Mouse (Mus musculus) E14TG2a.4 (cell line): ENCODE measurements around the gene Lcor.

ENCODE experiments used
- H3K27me3 ChIP-seq: 2 replicates; pipeline ENCODE4 v1.6.1; 2014; ENCODE audit warnings: low read length, control low read depth; ENCODE audit not compliant: insufficient read depth
- H3K36me3 ChIP-seq: 2 replicates; pipeline ENCODE4 v1.6.1; 2014; ENCODE audit warnings: low read length, control low read depth; ENCODE audit not compliant: insufficient read depth
- H3K4me1 ChIP-seq: replicated peaks from 2 replicates; pipeline ENCODE4 v1.6.1; 2014; ENCODE audit warnings: low read depth, low read length, control low read depth
- H3K4me3 ChIP-seq: replicated peaks from 2 replicates; pipeline ENCODE4 v1.5.1; 2014; ENCODE audit warnings: mild to moderate bottlenecking, low read length
- H3K9me3 ChIP-seq: 2 replicates; pipeline ENCODE4 v1.6.1; 2014; ENCODE audit warnings: low read length, control low read depth
- CTCF ChIP-seq: conservative IDR thresholded peaks from 2 replicates; pipeline ENCODE4 v1.5.1; 2014; ENCODE audit warnings: low read length
- NANOG ChIP-seq: IDR thresholded peaks from 2 replicates; pipeline ENCODE4 v1.6.1; 2014; ENCODE audit warnings: borderline replicate concordance, low read length, mixed read lengths
- POU5F1 ChIP-seq: IDR thresholded peaks from 2 replicates; pipeline ENCODE4 v1.6.1; 2014; ENCODE audit warnings: low read length, borderline replicate concordance

The Lcor gene

GRCm38 (mm10) chr19:41445013-41445610, 37.3 kb upstream of the Lcor start:
- H3K4me3 ChIP-seq: peak overlapping the region; percentile 76
- H3K9me3 ChIP-seq: no peaks in the 10 kb centered on the region
- TF ChIP-seq NANOG (no peak), POU5F1 (no peak)
- peaks cover 20% of the 10 kb centered on the region for H3K27me3 ChIP-seq
- peaks cover 75% of the 10 kb centered on the region for H3K4me1 ChIP-seq
- no peaks in the 10 kb centered on the region for H3K36me3 ChIP-seq

- Histone ChIP-seq H3K27me3 (peaks cover 14% of the 10 kb centered on the region), H3K4me1 (peaks cover 79% of the 10 kb centered on the region)
- TF ChIP-seq CTCF (no peak), NANOG (no peak), POU5F1 (no peak)
Measured at GRCm38 (mm10) chr19:41445723-41446122, 36.7 kb upstream of the Lcor start.

GRCm38 (mm10) chr19:41447166-41447565, 35.3 kb upstream of the Lcor start:
- no peak overlapping the region; the same call in 1 of the 2 replicates for H3K4me3 ChIP-seq
- H3K9me3 ChIP-seq: no peaks in the 10 kb centered on the region
- no peak for TF ChIP-seq CTCF
- no peak for TF ChIP-seq POU5F1
- no peak for TF ChIP-seq NANOG
- no peaks in the 10 kb centered on the region for H3K36me3 ChIP-seq
- H3K27me3 ChIP-seq: peaks cover 4% of the 10 kb centered on the region
- peaks cover 78% of the 10 kb centered on the region for H3K4me1 ChIP-seq

More at GRCm38 (mm10) chr19:41445723-41446122, 36.7 kb upstream of the Lcor start:
- no peaks in the 10 kb centered on the region for H3K36me3 ChIP-seq
- peak overlapping the region; percentile 76 for H3K4me3 ChIP-seq
- no peaks in the 10 kb centered on the region for H3K9me3 ChIP-seq

GRCm38 (mm10) chr19:41447760-41448159, 34.7 kb upstream of the Lcor start:
- Histone ChIP-seq H3K9me3 (peaks cover 2% of the 10 kb centered on the region; the same call in 1 of the 2 replicates), H3K4me3 (no peak overlapping the region; the same call in 1 of the 2 replicates), H3K4me1 (peaks cover 77% of the 10 kb centered on the region), H3K36me3 (no peaks in the 10 kb centered on the region), H3K27me3 (no peaks in the 10 kb centered on the region; the same call in 1 of the 2 replicates)
- TF ChIP-seq NANOG: no peak
- TF ChIP-seq POU5F1: no peak
- no peak for TF ChIP-seq CTCF

GRCm38 (mm10) chr19:41449415-41450075, 32.9 kb upstream of the Lcor start:
- peaks cover 85% of the 10 kb centered on the region for H3K4me1 ChIP-seq
- no peaks in the 10 kb centered on the region for H3K27me3 ChIP-seq
- no peak overlapping the region for H3K4me3 ChIP-seq
- TF ChIP-seq NANOG (no peak), CTCF (no peak), POU5F1 (no peak)
- H3K9me3 ChIP-seq: peaks cover 12% of the 10 kb centered on the region; the same call in 1 of the 2 replicates
- no peaks in the 10 kb centered on the region for H3K36me3 ChIP-seq

GRCm38 (mm10) chr19:41452166-41452565, 30.3 kb upstream of the Lcor start:
- Histone ChIP-seq H3K4me1 (peaks cover 86% of the 10 kb centered on the region), H3K36me3 (no peaks in the 10 kb centered on the region), H3K27me3 (no peaks in the 10 kb centered on the region), H3K9me3 (peaks cover 29% of the 10 kb centered on the region), H3K4me3 (no peak overlapping the region)
- TF ChIP-seq NANOG (no peak), CTCF (no peak), POU5F1 (no peak)

GRCm38 (mm10) chr19:41454601-41455000, 27.8 kb upstream of the Lcor start:
- TF ChIP-seq POU5F1: no peak
- no peak for TF ChIP-seq NANOG
- TF ChIP-seq CTCF: no peak
- Histone ChIP-seq H3K36me3 (no peaks in the 10 kb centered on the region), H3K4me1 (peaks cover 90% of the 10 kb centered on the region), H3K9me3 (peaks cover 29% of the 10 kb centered on the region), H3K27me3 (no peaks in the 10 kb centered on the region), H3K4me3 (peak overlapping the region; percentile 35)

GRCm38 (mm10) chr19:41455091-41455626, 27.3 kb upstream of the Lcor start:
- no peaks in the 10 kb centered on the region for H3K27me3 ChIP-seq
- peak overlapping the region; percentile 35 for H3K4me3 ChIP-seq
- H3K4me1 ChIP-seq: peaks cover 87% of the 10 kb centered on the region
- TF ChIP-seq POU5F1 (no peak), NANOG (no peak), CTCF (no peak)
- peaks cover 29% of the 10 kb centered on the region for H3K9me3 ChIP-seq
- no peaks in the 10 kb centered on the region for H3K36me3 ChIP-seq
